Mouse (Mus musculus): ENCODE data around the gene Cdh23.

Cdh23 gene

GRCm38 (mm10) chr10:60577920-60578737, 118.2 kb downstream of the Cdh23 start:
- DNase-seq (ENCODE audit: low spot score in 2 of 2), result no peak

GRCm38 (mm10) chr10:60577125-60577919, 119.0 kb downstream of the Cdh23 start:
- DNase-seq (ENCODE audit: low spot score in 2 of 2), result no peak

DNA sequence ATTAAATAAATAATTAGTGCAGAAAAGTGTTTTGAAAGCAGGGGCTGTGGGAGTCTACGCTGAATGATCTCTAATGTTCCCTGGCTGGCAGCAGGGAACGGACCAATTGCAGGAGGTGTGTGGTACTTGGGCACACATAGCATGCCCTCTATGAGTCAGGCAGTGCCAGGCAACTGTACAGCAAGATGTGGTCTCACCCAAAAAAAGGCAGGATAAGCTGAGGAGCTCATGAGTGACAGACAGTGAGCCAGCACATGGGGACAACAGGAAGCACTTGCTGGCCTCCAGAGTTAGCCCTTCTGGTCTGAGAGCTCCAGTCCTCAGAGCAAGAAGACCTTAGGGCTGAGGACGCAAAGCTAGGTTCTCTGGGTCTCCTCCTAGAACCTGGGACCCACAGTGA, 121.4 kb downstream of the Cdh23 start:
- no peak for DNase-seq (ENCODE audit: low spot score in 2 of 2)

DNA sequence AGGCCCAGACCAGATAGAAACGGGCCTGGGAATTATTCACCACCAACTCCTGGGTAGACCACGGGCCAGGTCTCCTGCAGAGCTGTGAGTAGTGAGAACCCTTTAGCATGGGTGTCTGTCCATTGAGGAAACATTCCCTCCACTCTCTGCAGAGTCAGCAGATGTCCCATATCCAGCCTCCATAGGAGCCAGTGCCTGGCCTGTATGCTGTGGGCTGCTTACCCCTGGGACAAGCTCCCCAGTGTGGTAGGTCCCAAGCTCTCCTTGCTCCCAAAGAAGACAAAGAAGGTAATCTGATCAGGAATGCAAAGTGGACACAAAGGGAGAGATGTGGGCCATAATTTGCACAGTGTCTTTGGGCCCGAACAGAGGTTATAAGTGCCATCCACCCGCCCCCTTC, 124.8 kb downstream of the Cdh23 start:
- no peak for DNase-seq (ENCODE audit: low spot score in 2 of 2)

- no peak for DNase-seq (ENCODE audit: low spot score in 2 of 2)
Observed at GRCm38 (mm10) chr10:60566369-60567037, 129.8 kb downstream of the Cdh23 start.

DNA sequence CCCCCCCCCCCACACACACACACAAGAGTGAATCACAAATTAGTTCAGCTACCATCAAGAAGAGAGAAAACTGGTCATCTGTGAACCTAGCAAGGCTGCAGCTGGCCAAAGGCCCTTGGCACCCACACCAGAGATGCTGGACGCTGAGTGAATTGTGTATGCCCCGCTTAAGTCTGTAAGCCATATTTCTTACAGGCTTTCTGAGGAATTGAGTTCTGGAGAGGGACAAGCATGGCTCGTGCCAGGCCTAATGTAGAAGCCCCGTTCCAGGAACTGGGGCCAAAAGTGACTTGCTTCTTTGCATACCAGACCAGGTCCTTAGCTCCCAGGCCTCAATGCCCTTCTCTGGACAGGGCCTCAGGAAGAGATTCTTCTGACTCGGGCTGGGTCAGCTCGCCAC, 132.2 kb downstream of the Cdh23 start:
- no peak for DNase-seq (ENCODE audit: low spot score in 2 of 2)

DNA sequence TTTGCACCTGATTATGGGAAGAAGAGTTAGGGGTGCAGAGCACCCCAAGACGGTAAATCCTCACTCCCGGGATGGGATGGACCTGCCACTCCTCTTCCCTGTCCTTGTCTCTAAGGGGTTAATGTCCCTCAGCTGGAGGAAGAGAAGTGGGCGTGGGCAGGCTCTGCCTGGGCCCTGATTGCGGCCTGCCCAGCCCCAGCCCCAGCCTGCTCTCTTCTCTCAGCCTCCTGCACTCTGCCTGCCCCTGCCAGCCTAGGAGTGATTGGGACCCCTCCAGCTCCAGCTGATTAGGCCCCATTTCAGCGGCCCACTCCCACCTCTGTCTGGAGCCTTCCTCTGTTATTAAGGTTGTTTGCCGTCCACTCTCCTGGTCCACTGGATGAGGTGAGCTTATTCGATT, 133.3 kb downstream of the Cdh23 start:
- DNase-seq (ENCODE audit: low spot score in 2 of 2), result no peak

DNA sequence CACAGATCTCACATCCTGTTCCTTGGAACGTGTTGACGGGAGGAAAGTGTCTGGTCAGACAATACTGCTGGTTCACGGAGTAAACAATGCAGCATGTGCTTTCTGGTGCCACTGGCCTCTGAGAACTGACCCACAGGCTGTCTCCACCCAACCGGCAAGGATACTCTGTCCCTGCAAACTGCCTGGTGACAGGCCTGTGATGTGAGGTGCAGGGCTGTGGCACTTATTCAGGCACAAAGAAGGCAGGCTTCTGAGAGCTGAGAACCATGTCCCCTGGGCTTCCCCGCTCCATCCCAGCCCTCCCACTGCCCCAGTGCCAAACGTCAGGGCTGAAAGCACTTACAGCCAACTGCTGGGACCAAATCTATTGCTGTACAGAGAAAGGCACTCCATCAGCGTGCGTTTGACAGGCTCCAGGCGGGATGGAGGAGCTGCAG, 137.8 kb downstream of the Cdh23 start:
- DNase-seq (ENCODE audit: low spot score in 2 of 2), result no peak

DNA sequence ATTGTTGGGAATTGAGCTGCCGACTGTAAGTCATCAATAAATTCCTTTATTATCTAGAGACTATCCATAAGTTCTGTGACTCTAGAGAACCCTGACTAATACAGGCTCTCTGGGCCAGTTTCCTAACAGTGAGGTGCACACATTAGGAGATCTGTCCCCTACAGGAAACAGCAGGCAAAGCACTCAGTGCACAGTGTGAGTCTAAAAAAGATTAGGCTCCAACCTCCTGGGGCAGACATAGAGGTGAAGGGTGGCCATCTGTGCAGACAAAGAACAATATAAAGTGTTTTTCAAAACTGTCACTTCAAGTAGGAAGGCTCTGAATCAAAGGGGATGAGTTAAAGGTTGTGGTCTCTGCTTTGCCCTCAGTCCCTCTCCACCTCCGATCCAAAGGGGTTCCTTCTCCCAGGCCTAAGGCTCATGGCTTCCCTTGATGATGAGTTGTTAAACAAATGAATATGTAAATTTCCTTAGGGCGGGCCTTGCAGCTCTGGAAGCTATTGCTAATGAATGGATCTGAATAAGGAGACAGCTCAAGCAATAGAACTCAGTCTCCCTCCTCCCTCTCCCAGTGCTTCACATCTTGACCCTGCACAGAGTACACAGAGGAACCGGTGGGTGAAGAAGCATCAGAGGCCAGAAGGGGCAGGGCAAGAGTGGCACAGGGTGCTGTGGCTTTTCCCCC, 143.2 kb downstream of the Cdh23 start:
- no peak for DNase-seq (ENCODE audit: low spot score in 2 of 2)

- no peak for DNase-seq (ENCODE audit: low spot score in 2 of 2)
Observed at GRCm38 (mm10) chr10:60539164-60539914, 157.0 kb downstream of the Cdh23 start.

DNA sequence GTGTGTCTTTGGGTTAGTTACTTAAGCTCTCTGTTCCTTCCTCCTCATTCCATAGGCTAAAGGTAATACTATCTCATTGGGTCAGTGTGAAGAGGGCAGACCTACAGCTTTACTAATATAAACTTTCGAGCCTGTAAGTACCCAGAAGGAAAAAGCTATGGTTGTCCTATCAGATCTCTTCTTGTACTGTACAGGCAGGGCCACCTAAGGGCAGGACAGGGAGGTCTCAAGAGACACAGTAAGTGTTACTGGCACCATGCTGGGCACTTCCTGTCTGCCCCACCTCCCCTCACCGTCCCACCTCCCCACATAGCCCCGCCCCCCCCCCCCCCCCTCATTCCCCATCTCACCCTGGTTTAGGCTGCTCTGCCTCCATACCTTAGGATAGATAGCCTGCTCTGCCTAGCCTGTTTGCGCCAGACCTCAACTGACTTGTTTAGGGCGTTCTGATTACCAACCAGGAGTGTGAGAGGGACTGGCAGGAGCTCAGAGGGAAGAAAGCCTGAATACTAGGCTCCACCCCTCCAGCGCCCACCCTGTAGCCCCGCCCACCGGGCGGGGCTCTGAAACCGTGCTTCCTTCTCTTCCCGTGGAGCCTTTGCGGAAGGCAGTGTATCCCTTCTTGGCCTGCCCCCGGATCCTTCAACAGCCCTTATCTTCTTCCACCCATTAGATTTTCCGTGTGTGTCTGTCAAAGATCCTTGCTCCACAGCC, 160.0 kb downstream of the Cdh23 start:
- DNase-seq (ENCODE audit: low spot score in 2 of 2), result no peak

GRCm38 (mm10) chr10:60532502-60532901, 163.8 kb downstream of the Cdh23 start:
- DNase-seq (ENCODE audit: low spot score in 2 of 2), result no peak

DNA sequence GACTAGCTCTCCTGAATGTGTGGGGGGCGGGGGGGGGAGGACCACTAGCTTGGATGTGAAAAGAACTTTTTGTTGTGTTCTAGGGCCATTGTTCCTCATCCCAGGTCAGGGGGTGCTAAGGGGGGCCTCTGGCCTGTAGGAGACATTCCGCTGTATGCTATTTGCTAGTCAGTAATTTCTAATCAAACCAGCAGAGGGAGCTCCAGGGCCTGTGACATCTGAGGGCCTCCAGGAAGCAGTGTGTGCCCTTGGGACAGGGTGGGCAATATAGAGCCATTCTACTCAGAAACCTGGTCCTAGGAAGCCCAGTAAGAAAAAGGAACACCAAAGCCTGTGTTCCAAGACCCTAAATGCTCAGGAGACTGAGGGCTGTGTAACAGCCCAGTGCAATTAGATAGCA, 164.9 kb downstream of the Cdh23 start:
- peak; percentile 27 to 54 for DNase-seq (ENCODE audit: low spot score in 2 of 2)

DNA sequence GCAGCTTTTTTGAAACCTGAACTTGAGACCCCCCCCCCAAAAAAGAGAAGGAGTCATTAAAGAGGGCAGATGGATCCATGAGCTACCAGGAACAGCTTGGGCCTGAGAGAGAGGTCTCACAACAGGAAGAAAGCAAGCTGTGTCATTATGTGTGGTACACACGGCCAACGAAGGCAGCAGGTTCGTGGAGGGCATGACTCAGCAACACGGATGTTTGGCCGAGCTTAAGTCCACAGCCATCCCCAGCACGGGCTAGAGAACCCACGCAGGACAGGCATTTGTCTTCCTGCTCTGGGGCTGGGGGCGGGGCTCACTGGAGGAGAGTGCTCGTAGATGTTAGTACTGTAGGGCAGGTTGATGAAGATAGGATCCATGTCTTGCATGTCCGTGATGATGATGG, 165.7 kb downstream of the Cdh23 start:
- no peak for DNase-seq (ENCODE audit: low spot score in 2 of 2)

GRCm38 (mm10) chr10:60527949-60528348, 168.3 kb downstream of the Cdh23 start:
- no peak for DNase-seq (ENCODE audit: low spot score in 2 of 2)

GRCm38 (mm10) chr10:60525081-60525480, 171.2 kb downstream of the Cdh23 start:
- DNase-seq (ENCODE audit: low spot score in 2 of 2), result no peak

- DNase-seq (ENCODE audit: low spot score in 2 of 2), result no peak
Observed at GRCm38 (mm10) chr10:60516286-60516685, 180.0 kb downstream of the Cdh23 start.

- DNase-seq (ENCODE audit: low spot score in 2 of 2), result no peak
Observed at GRCm38 (mm10) chr10:60498538-60498937, 197.8 kb downstream of the Cdh23 start.

GRCm38 (mm10) chr10:60495070-60495469, 201.2 kb downstream of the Cdh23 start:
- no peak for DNase-seq (ENCODE audit: low spot score in 2 of 2)

DNA sequence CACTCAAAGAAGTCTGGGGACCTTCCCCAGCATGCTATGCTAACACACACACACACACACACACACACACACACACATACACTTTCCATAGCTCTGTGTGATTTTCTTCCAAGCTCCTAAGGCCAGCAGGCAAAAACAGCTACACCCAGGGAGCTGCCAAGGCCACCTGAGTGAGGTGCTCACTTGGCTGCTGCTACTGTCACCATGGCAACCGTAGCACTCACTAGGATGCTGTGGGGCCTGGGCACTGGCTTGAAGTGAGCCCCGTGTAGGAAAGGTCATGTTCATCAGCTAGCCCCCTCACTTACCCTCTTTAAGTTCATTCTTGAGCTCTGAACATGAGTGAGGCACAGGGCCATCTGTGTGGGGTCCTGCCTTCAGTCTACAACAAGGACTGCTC, 204.8 kb downstream of the Cdh23 start:
- no peak for DNase-seq (ENCODE audit: low spot score in 2 of 2)

DNA sequence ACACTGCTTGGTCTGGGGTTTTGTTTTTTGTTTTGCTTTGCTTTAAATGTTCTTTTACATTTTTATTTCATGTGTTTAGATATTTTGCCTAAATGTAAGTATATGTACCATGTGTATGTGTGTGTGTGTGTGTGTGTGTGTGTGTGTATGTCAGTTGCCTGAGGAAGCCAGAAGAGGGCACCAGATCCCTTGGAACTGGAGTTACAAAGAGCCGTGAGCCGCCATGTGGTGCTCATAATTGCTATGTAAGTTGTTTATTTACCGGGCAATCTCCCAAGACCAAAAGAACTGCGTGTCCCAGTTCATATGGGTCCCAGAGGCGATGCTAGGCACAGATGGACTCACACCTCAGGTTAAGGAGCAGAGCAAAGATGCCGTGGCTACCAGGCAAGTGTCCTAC, 214.9 kb downstream of the Cdh23 start:
- no peak for DNase-seq (ENCODE audit: low spot score in 2 of 2)

Measured in natural killer cell, adult 2 months (primary cell).